Mouse (Mus musculus): Measurements from ENCODE around the gene Dynlt1a. TPM values are rescaled to one million over a fixed set of nuclear protein-coding genes. Genes with fewer than 3 reads are reported as not detected.
"Not testable (repeated sequence)": the region's sequence is repeated elsewhere in the genome, so short reads cannot be mapped to it uniquely, and the experiment has no call there.

Dynlt1a gene
- polyA plus RNA-seq, 1 experiment from 2014 or later = 41.8 TPM

GRCm38 (mm10) chr17:6321081-6321777, 3.9 kb upstream of the Dynlt1a start:
- H3K27ac ChIP-seq (ENCODE audit: low read depth, low read length); H3K36me3 ChIP-seq (ENCODE audit: control insufficient read depth, insufficient read depth, low read length); DNase-seq (ENCODE audit: low spot score); H3K27me3 ChIP-seq (ENCODE audit: control insufficient read depth, insufficient read depth, low read length); H3K9ac ChIP-seq (ENCODE audit: low read depth, low read length); H3K4me2 ChIP-seq (replicated peaks; ENCODE audit: low read depth, low read length); H3K9me3 ChIP-seq (ENCODE audit: control insufficient read depth, low read length); H3K4me3 ChIP-seq (ENCODE audit: low read depth, low read length); H3K4me1 ChIP-seq (replicated peaks; ENCODE audit: control insufficient read depth, insufficient read depth, low read length): not testable (repeated sequence)
- 0% methylated on average over 3 of the region's 60 CpGs for WGBS
- ATAC-seq (ENCODE audit: low FRiP score) = peak; percentile 47; the same call in 1 of the 2 replicates

DNA sequence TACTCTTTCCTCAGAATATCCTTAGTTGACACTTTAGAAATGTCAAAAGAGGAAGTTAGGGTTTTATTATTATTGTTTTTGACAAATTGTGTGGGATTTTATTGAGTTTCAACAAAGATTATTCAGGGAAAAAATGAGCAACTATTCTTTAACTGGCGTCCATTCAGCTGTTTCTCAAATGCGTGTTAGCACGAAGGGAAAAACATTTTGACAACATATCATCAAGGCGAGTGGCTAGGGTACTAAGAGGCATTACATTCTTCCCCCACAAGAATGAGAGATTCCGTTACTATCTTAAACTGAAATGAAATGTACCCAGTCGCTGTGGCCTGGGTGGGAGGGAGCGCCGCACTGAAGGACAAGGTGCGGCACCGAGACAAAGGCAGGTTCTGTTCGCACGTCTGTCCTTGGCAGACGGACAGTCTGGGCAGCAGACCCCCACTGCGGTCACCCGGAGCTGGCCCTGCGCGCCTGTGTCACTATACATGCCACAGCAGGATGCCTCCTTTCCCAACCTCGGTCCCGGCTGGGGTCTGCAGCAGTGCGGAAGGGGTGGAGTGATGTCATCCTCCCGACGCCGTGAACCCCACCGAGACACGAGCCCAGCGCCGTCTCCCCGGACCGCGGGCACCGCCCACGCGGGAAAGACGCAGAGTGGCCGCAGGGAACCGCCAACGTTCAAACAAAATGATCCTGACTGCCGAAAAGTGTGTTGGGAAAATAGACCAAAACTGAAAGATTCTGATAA, 747 bp downstream of the Dynlt1a start:
- 0 out of 2 replicates have a peak overlapping the region, but pooled peaks have one; percentile 19 for H3K9ac ChIP-seq (ENCODE audit: low read depth, low read length)
- not testable (repeated sequence) for H3K27me3 ChIP-seq (ENCODE audit: control insufficient read depth, insufficient read depth, low read length); H3K27ac ChIP-seq (ENCODE audit: low read depth, low read length); H3K36me3 ChIP-seq (ENCODE audit: control insufficient read depth, insufficient read depth, low read length); H3K4me1 ChIP-seq (replicated peaks; ENCODE audit: control insufficient read depth, insufficient read depth, low read length); H3K9me3 ChIP-seq (ENCODE audit: control insufficient read depth, low read length)
- DNase-seq (ENCODE audit: low spot score) (peak; percentile 40), ATAC-seq (ENCODE audit: low FRiP score) (peak; percentile 75)
- peak overlapping the region; percentile 47 for H3K4me2 ChIP-seq (replicated peaks; ENCODE audit: low read depth, low read length)
- peak overlapping the region; percentile 31 for H3K4me3 ChIP-seq (ENCODE audit: low read depth, low read length)
- 4% methylated on average over 37 of the region's 38 CpGs for WGBS

- not testable (repeated sequence) for H3K27ac ChIP-seq (ENCODE audit: low read depth, low read length); H3K27me3 ChIP-seq (ENCODE audit: control insufficient read depth, insufficient read depth, low read length); H3K4me1 ChIP-seq (replicated peaks; ENCODE audit: control insufficient read depth, insufficient read depth, low read length); ATAC-seq (ENCODE audit: low FRiP score); H3K36me3 ChIP-seq (ENCODE audit: control insufficient read depth, insufficient read depth, low read length); H3K9me3 ChIP-seq (ENCODE audit: control insufficient read depth, low read length); H3K4me2 ChIP-seq (replicated peaks; ENCODE audit: low read depth, low read length); DNase-seq (ENCODE audit: low spot score); H3K4me3 ChIP-seq (ENCODE audit: low read depth, low read length); H3K9ac ChIP-seq (ENCODE audit: low read depth, low read length)
- 32% methylated on average over 2 of the region's 4 CpGs for WGBS
Observed at GRCm38 (mm10) chr17:6315706-6316105, 1.6 kb downstream of the Dynlt1a start.

DNA sequence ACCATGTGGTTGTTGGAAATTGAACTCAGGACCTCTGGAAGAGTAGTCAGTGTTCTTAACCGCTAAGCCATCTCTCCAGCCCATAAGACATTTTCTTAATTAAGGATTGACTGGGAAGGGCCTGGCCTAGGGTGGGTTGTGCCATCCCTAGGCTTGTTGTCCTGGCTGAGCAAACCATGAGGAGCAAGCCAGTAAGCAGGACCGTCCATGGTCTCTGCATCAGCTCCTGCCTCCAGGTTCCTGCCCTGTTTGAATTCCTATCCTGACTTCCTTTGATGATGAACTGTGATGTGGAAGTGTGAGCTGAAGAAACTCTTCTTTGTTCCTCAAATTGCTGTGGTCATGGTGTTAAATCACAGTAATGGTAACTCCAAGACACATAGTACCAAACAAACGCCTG, 2.8 kb downstream of the Dynlt1a start:
- H3K36me3 ChIP-seq (ENCODE audit: control insufficient read depth, insufficient read depth, low read length); H3K9me3 ChIP-seq (ENCODE audit: control insufficient read depth, low read length); ATAC-seq (ENCODE audit: low FRiP score); H3K27me3 ChIP-seq (ENCODE audit: control insufficient read depth, insufficient read depth, low read length); H3K27ac ChIP-seq (ENCODE audit: low read depth, low read length); H3K4me2 ChIP-seq (replicated peaks; ENCODE audit: low read depth, low read length); H3K4me1 ChIP-seq (replicated peaks; ENCODE audit: control insufficient read depth, insufficient read depth, low read length); H3K9ac ChIP-seq (ENCODE audit: low read depth, low read length); H3K4me3 ChIP-seq (ENCODE audit: low read depth, low read length); DNase-seq (ENCODE audit: low spot score): not testable (repeated sequence)
- 90% methylated on average over 2 of the region's 3 CpGs for WGBS

- not testable (repeated sequence) for H3K9me3 ChIP-seq (ENCODE audit: control insufficient read depth, low read length); H3K27me3 ChIP-seq (ENCODE audit: control insufficient read depth, insufficient read depth, low read length); H3K4me1 ChIP-seq (replicated peaks; ENCODE audit: control insufficient read depth, insufficient read depth, low read length); H3K4me2 ChIP-seq (replicated peaks; ENCODE audit: low read depth, low read length); H3K36me3 ChIP-seq (ENCODE audit: control insufficient read depth, insufficient read depth, low read length); H3K4me3 ChIP-seq (ENCODE audit: low read depth, low read length); ATAC-seq (ENCODE audit: low FRiP score); H3K9ac ChIP-seq (ENCODE audit: low read depth, low read length); H3K27ac ChIP-seq (ENCODE audit: low read depth, low read length)
- WGBS = 69% methylated on average over 3 of the region's 3 CpGs
- peak; percentile 0 for DNase-seq (ENCODE audit: low spot score)
Observed at GRCm38 (mm10) chr17:6312755-6313154, 4.5 kb downstream of the Dynlt1a start.

DNA sequence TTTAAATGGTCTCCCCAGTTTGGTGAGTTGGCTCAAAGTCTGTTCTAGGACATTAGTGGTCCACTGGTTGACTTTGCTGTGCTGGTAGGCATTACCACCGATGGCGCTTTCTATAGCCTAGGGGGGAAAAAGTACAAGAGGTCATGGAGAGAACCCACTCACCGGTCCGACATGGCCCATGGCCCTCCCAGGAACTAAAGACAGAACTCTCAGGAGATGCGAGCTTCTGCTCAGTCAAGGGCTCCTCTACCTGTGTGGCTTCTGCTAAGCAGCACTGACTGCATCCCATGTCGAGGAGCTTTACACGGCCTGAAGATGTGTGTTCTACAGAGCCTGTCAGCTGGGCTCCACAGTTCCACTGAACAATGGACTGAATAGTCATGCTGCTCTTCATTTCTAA, 5.6 kb downstream of the Dynlt1a start:
- not testable (repeated sequence) for H3K36me3 ChIP-seq (ENCODE audit: control insufficient read depth, insufficient read depth, low read length); H3K9me3 ChIP-seq (ENCODE audit: control insufficient read depth, low read length); H3K27ac ChIP-seq (ENCODE audit: low read depth, low read length); ATAC-seq (ENCODE audit: low FRiP score); H3K4me3 ChIP-seq (ENCODE audit: low read depth, low read length); H3K9ac ChIP-seq (ENCODE audit: low read depth, low read length); DNase-seq (ENCODE audit: low spot score); H3K27me3 ChIP-seq (ENCODE audit: control insufficient read depth, insufficient read depth, low read length); H3K4me1 ChIP-seq (replicated peaks; ENCODE audit: control insufficient read depth, insufficient read depth, low read length); H3K4me2 ChIP-seq (replicated peaks; ENCODE audit: low read depth, low read length)
- WGBS = 93% methylated on average over 7 of the region's 7 CpGs

DNA sequence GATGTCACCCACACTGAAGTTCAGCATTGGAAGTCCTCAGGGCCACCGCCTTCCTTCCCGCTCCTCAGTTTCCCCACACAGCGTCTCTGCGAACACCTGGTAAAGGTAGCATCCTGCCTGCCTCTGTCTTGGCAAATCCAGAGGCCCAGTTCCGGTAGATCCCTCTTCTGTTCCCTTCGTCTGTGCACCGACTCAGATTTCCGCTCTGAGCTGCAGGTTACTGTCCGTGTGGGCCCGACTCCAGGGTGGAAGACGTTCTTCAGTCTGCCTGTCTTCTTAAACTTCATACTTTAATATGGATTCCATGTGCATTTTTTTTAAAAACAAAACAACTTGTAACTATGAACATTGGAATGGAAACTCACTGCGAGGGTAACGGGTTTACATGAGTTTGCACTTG, 10.8 kb downstream of the Dynlt1a start:
- not testable (repeated sequence) for H3K9me3 ChIP-seq (ENCODE audit: control insufficient read depth, low read length); H3K27ac ChIP-seq (ENCODE audit: low read depth, low read length); H3K9ac ChIP-seq (ENCODE audit: low read depth, low read length); H3K36me3 ChIP-seq (ENCODE audit: control insufficient read depth, insufficient read depth, low read length); DNase-seq (ENCODE audit: low spot score); H3K27me3 ChIP-seq (ENCODE audit: control insufficient read depth, insufficient read depth, low read length); H3K4me1 ChIP-seq (replicated peaks; ENCODE audit: control insufficient read depth, insufficient read depth, low read length); H3K4me3 ChIP-seq (ENCODE audit: low read depth, low read length); H3K4me2 ChIP-seq (replicated peaks; ENCODE audit: low read depth, low read length); ATAC-seq (ENCODE audit: low FRiP score)
- WGBS = 95% methylated on average over 9 of the region's 13 CpGs

- H3K9ac ChIP-seq (ENCODE audit: low read depth, low read length); H3K9me3 ChIP-seq (ENCODE audit: control insufficient read depth, low read length); H3K4me3 ChIP-seq (ENCODE audit: low read depth, low read length); ATAC-seq (ENCODE audit: low FRiP score); H3K4me1 ChIP-seq (replicated peaks; ENCODE audit: control insufficient read depth, insufficient read depth, low read length); DNase-seq (ENCODE audit: low spot score); H3K27ac ChIP-seq (ENCODE audit: low read depth, low read length); H3K36me3 ChIP-seq (ENCODE audit: control insufficient read depth, insufficient read depth, low read length); H3K27me3 ChIP-seq (ENCODE audit: control insufficient read depth, insufficient read depth, low read length); H3K4me2 ChIP-seq (replicated peaks; ENCODE audit: low read depth, low read length): not testable (repeated sequence)
- 91% methylated on average over 12 of the region's 12 CpGs for WGBS
Observed at GRCm38 (mm10) chr17:6305656-6306270, 11.5 kb downstream of the Dynlt1a start.
